Mouse (Mus musculus) C2C12 (cell line): ENCODE results near the gene Ciz1. TPM values are rescaled to one million over a fixed set of nuclear protein-coding genes. Genes with fewer than 3 reads are reported as not detected.

Experiments used
- H3K27me3 ChIP-seq: one replicate; pipeline ENCODE4 v1.6.1; 2011; ENCODE audit not compliant: control insufficient read depth, insufficient read depth, insufficient read length
- H3K36me3 ChIP-seq: one replicate; pipeline ENCODE4 v1.6.1; 2011; ENCODE audit not compliant: control insufficient read depth, insufficient read depth
- H3K4me3 ChIP-seq: one replicate; pipeline ENCODE4 v1.5.1; 2011; ENCODE audit warnings: mild to moderate bottlenecking, control low read depth; ENCODE audit not compliant: poor library complexity, insufficient read depth, severe bottlenecking
- H3K79me2 ChIP-seq: one replicate; pipeline ENCODE4 v1.6.1; 2011; ENCODE audit not compliant: control insufficient read depth, insufficient read depth
- H3K79me3 ChIP-seq: one replicate; pipeline ENCODE4 v1.6.1; 2011; ENCODE audit warnings: low read depth, control low read depth
- H3ac ChIP-seq: one replicate; pipeline ENCODE3; 2011; ENCODE audit warnings: low read depth; ENCODE audit not compliant: control insufficient read depth, insufficient read length
- CEBPB ChIP-seq: IDR thresholded peaks from one replicate; pipeline ENCODE4 v1.6.1; 2011; ENCODE audit warnings: low read depth, mild to moderate bottlenecking, control low read depth, moderate library complexity
- CTCF ChIP-seq: IDR thresholded peaks from one replicate; pipeline ENCODE4 v1.5.1; 2011; ENCODE audit not compliant: control insufficient read depth, insufficient read depth, insufficient read length
- FOSL1 ChIP-seq: IDR thresholded peaks from one replicate; pipeline ENCODE4 v1.8.0; 2011; ENCODE audit warnings: mild to moderate bottlenecking, low read length; ENCODE audit not compliant: poor library complexity, insufficient read depth, severe bottlenecking
- MAX ChIP-seq: IDR thresholded peaks from one replicate; pipeline ENCODE4 v1.6.1; 2011; ENCODE audit warnings: mild to moderate bottlenecking, control low read depth
- MYOD1 ChIP-seq: IDR thresholded peaks from one replicate; pipeline ENCODE4 v1.6.1; 2011; ENCODE audit warnings: low read depth; ENCODE audit not compliant: control insufficient read depth, insufficient read length
- MYOG ChIP-seq: IDR thresholded peaks from one replicate; pipeline ENCODE4 v1.6.1; 2011; ENCODE audit not compliant: control insufficient read depth, insufficient read length; ENCODE audit errors: extremely low read depth
- USF1 ChIP-seq: IDR thresholded peaks from one replicate; pipeline ENCODE4 v1.6.1; 2011; ENCODE audit warnings: low read depth, mild to moderate bottlenecking, control low read depth, moderate library complexity
- polyA plus RNA-seq: library from polyadenylated mRNA; unstranded; fragments of >200 nt; fragmentation: generic; extraction: Trizol; gene quantifications from one replicate; pipeline ENCODE4 v1.2.1, GENCODE M21; 2012; ENCODE audit warnings: missing spikeins

The Ciz1 gene
- polyA plus RNA-seq, 1 experiment: 43.5 TPM

GRCm38 (mm10) chr2:32387706-32388490 lies 35.8 kb downstream of the Ciz1 start, which contains the start of gene Lcn2:
Lcn2 (minus strand) TSS chr2:32388252.
- H3K36me3 ChIP-seq: no peaks in the 10 kb centered on the region
- H3K79me2 ChIP-seq: no peaks in the 10 kb centered on the region
- H3ac ChIP-seq: no peak within 1 kb of the TSS
- peaks cover 26% of the 10 kb centered on the region for H3K27me3 ChIP-seq
- no peak for TF ChIP-seq CTCF
- TF ChIP-seq CEBPB: no peak
- TF ChIP-seq USF1: no peak
- no peak for TF ChIP-seq MAX
- TF ChIP-seq FOSL1: no peak
- TF ChIP-seq MYOD1: no peak
- TF ChIP-seq MYOG: no peak
- H3K4me3 ChIP-seq: no peak within 1 kb of the TSS
- no peaks in the 10 kb centered on the region for H3K79me3 ChIP-seq

GRCm38 (mm10) chr2:32389157-32389556 lies 37.0 kb downstream of the Ciz1 start:
- Histone ChIP-seq H3K79me2 (no peaks in the 10 kb centered on the region), H3K79me3 (no peaks in the 10 kb centered on the region), H3K4me3 (no peak overlapping the region), H3K36me3 (no peaks in the 10 kb centered on the region), H3ac (no peak overlapping the region), H3K27me3 (peaks cover 23% of the 10 kb centered on the region)
- TF ChIP-seq CTCF (no peak), MAX (no peak), MYOD1 (no peak), MYOG (no peak), FOSL1 (no peak), CEBPB (no peak), USF1 (no peak)

GRCm38 (mm10) chr2:32390871-32391270 lies 38.7 kb downstream of the Ciz1 start:
- Histone ChIP-seq H3K4me3 (no peak overlapping the region), H3ac (no peak overlapping the region), H3K36me3 (no peaks in the 10 kb centered on the region), H3K27me3 (peaks cover 23% of the 10 kb centered on the region), H3K79me2 (no peaks in the 10 kb centered on the region), H3K79me3 (no peaks in the 10 kb centered on the region)
- TF ChIP-seq CEBPB (no peak), MYOG (no peak), FOSL1 (no peak), USF1 (no peak), MYOD1 (no peak), MAX (no peak), CTCF (no peak)

- TF ChIP-seq MAX (no peak), CEBPB (no peak), FOSL1 (no peak), USF1 (no peak), CTCF (no peak), MYOD1 (no peak), MYOG (no peak)
- Histone ChIP-seq H3K4me3 (no peak overlapping the region), H3K36me3 (no peaks in the 10 kb centered on the region), H3K79me2 (peaks cover 11% of the 10 kb centered on the region), H3K27me3 (peaks cover 18% of the 10 kb centered on the region), H3K79me3 (peaks cover 5% of the 10 kb centered on the region), H3ac (no peak overlapping the region)
Observed at GRCm38 (mm10) chr2:32392063-32392462, 39.9 kb downstream of the Ciz1 start.

GRCm38 (mm10) chr2:32394973-32395372 lies 42.8 kb downstream of the Ciz1 start:
- H3ac ChIP-seq: peak overlapping the region; percentile 71
- peaks cover 18% of the 10 kb centered on the region for H3K79me3 ChIP-seq
- H3K36me3 ChIP-seq: peaks cover 9% of the 10 kb centered on the region
- TF ChIP-seq CTCF (peak; percentile 11), MYOG (no peak)
- H3K79me2 ChIP-seq: peaks cover 30% of the 10 kb centered on the region
- H3K4me3 ChIP-seq: peak overlapping the region; percentile 86
- no peaks in the 10 kb centered on the region for H3K27me3 ChIP-seq

- Histone ChIP-seq H3K79me2 (peaks cover 30% of the 10 kb centered on the region), H3K4me3 (peak within 1 kb of the TSS; percentile 86), H3K79me3 (peaks cover 18% of the 10 kb centered on the region), H3K27me3 (no peaks in the 10 kb centered on the region), H3K36me3 (peaks cover 9% of the 10 kb centered on the region), H3ac (peak within 1 kb of the TSS; percentile 95)
- no peak for TF ChIP-seq CTCF
- TF ChIP-seq MYOG: no peak
- TF ChIP-seq MAX: peak; percentile 77
- peak; percentile 95 for TF ChIP-seq USF1
Observed at GRCm38 (mm10) chr2:32395484-32395945, 43.4 kb downstream of the Ciz1 start, which contains the start of gene Ptges2. Ptges2 (plus strand) TSS chr2:32395896.
